Mouse (Mus musculus) neural tube, embryonic 10.5 days (tissue): ENCODE data around the gene Fam83d.

Experiments used
- DNase-seq: peaks from one replicate; pipeline ENCODE4 v3.0.0-alpha.2; 2017; ENCODE audit warnings: low spot score; ENCODE audit errors: extremely low spot score

Fam83d gene

DNA sequence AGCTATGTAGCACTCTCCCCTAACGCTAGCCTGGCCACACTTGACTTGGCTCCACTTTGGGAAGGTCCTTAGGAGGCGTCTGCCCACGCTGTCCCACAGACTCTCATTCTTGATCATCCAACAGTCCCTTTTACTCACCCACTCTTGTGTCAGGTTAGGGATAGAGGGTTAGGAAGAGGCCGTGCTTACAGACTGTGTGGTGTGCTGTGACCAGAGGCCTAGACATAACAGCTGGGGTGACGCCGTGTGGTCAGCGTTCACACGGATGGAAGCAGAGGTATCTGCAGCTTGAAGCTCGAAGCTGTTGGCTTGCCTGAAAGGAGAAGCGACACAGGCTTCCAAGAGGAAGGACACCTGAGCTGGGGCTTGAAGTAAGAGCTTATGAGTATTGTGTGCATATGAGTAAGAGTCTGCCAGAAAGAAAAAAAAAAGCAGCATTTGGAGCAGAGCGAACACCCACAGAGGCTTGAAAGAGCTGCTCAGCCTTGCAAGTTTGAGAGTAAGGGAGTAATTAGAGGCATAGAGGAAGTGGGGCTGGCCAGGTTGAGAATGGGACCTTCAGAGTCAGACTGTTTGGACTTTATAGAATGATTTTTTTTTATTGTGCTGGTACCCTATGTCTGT, 24.3 kb upstream of the Fam83d start:
- no peak for DNase-seq

DNA sequence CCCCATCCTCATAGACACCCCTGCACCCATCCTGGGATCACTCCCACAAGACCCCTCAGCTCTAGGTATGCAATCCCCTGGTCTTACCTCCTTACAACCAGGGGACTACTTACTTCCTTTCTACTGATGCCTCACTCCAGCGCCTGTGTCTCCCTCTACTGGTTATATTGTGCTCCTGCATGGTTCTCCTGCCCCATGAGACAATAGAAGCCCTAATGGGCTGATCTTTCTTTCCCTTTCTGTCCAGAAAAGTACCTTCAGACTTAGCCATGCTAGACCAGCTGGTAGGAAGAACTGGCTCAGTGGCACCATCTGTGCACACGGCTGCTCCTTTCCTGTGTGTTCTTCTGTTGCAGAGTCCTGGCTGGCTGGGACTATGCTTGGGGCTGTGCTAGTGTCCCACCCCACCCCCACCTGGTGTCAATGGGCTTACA, 22.8 kb upstream of the Fam83d start:
- DNase-seq: peak; percentile 45

DNA sequence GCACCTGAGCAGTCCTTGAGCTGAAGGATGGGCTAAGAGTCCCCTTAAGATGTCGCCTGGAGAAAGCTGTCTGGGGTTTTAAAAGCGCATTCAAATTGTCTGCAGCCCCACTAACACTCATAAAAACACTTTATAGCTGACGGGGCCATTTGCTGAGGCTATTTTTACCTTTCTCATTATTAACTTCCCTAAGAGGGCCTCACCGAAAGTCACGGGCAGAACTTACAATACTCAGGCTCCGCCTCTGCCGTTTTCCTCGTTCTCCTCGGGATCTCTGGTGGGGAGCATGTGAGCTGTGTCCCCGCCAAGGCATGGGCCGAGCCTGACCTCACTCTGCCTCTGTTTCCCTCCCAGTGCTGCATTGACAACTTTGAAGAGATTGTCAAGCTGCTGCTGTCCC, 21.7 kb upstream of the Fam83d start:
- no peak for DNase-seq

DNA sequence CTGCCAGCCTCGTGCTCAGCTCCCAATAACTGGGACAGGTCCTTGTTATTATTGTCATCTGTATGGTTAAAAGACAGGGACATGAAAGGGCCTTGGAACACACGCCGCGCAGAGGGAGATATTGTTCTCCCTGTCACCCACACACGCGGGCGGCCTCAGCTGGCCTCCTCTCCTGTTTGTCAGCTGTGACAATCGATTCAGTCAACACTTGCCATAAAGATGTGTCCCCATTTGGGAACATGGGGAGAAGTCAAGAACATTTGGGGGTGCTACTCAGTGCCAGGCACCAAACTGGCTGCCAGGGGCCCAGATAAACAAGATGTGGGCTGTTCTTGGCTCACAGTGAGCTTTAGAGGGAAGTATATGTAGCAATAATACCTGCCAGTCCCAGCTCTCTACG, 18.5 kb upstream of the Fam83d start:
- no peak for DNase-seq

DNA sequence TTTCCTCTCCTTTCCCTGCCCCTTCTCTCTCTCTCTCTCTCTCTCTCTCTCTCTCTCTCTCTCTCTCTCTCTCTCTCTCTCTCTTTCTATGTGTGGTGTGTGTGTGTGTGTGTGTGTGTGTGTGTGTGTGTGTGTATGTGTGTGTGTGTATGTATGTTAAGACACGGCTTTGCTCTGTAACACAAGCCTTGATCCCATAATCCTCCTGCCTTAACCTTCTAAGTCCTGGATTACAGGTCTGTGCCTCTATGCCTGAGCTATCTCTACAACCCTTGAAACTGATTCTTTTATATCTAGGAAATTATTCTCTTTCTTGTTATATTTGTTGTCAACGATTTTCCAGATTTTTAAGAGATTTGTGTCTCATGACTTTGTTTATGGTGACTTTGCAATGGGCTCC, 7.7 kb upstream of the Fam83d start:
- no peak for DNase-seq

DNA sequence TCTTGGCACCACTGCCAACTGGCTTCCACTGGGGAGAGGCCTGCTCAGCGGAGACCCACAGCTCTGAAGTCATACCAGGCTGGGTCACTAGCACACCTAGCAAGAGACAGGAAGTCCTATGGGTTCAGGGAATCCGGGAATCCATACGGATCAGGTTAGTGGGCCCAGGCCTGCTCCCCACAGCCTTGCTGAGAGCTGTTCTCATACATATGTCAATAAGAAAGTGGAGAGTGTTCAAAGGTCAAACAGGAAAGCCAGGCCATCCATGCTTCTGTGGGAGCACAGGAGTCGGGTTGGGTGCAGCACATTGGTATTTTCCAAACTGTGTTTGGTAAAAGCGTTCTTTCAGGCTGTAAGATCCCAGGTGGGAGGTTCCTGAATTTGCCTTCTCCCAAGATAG, 5.6 kb upstream of the Fam83d start:
- DNase-seq: no peak

DNA sequence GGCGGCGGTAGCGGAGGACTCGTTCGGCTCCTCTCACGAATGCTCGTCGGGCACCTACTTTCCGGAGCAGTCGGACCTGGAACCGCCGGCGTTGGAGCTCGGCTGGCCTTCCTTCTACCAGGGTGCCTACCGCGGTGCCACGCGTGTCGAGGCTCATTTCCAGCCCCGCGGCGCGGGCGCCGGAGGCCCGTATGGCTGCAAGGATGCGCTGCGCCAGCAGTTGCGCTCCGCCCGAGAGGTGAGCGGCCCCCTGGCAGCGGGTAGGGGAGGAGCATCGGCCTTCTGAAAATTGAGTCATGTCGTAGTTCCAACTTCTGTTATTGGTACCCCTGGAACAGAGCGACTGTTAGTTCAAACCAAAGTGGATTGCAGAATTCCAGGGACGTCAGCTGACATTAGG, 457 bp downstream of the Fam83d start:
- no peak for DNase-seq

DNA sequence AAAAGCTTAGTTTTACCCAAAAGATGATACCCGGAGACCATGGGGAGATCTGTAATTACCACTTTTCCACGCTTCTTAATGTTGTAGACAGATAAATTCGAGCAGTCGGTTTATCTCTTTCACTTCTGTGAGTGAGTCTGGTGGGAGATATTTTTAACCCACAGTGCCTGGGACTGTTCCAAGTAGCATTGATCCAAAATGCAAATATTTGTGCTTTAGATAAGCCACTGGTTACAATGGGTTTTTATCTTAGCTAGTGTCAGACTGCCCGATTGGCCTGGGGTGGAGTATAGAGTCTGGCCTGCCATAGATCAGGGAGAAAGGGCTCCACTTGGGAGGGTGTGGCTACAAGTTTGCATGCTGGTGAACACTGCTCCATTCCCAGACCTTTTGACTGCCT, 878 bp downstream of the Fam83d start:
- peak; percentile 17 for DNase-seq

DNA sequence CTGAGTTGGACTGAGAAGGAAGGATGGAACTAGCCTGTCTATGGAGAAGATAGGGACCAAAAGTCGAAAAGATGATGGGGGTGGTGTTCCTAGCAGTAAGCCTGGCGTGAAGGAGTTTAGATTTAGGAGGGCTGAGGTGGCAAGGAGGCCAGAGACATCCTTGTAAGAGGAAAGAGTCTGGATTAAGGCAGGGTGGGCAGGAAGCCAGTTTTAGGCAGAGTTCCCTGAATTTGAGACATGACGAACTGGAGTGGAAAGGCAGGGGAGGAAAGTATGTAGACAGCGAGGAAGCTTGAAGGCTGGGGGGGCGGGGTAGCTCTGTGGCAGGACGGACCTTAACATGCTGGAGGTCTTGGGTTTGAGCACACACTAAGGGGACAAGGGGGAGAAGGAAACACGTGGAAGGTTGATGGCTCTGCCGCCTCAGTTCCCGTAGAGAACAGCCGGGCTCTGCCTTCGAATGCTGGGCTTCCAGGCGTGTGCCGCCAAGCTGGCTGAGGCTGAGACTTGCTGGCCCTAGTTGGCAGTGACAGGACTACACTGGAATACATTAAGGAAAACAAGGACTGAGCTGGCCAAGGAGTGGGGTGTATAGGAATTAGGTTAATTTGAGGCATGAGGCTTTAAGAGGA, 2.3 kb downstream of the Fam83d start:
- DNase-seq: no peak

DNA sequence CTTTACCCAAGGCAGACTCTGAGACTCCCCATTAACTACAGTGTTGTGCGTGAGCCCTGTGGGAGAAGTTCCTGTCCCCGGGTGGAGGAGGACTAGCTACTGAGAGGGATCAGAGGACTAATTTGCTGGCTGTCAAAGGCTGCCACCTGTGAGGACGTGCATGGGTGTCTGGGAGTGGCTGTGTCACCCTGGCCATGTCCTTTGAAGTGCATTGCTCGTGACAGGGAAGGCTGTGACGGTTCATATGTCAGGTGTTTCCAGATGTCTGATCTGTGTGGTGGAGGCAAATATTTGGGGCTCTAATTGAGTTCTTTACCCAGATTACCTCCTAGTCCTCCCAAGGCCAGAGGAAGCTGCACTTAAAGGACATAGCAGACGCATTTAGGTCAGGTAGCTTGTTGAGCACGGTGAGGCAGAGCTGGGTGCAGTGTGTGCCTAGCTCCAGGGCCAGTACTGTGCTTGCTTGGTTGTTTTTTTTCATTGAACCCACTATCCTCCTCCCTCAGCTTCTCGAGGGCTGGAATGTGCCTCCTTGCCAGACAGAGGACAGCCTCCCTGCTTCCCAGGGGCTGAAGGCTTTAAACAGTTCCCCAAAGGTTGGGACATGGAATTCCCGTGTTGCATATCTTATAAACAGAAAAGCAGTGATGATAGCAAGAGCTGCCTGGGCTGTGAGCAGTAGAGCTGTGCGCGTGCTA, 3.3 kb downstream of the Fam83d start:
- no peak for DNase-seq

DNA sequence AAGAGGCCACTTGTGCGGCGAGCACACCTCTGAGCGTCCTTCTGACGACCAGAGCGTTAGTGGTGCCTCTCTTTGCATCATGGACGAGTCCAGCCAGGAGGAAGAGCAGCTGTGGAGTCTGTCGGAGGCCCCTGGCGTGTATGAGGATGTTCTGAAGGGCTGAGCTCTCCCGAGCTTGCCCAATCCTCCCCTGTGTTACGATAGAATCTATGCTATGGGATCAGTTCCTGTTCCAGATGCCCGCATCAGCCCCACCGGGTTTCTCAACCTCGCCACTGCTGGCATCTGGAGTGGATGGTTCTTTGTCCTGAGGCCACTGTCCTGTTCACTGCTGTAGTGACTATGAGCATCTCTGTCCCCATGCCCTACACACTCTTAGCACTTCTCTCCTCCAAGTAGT, 4.9 kb downstream of the Fam83d start:
- no peak for DNase-seq

DNA sequence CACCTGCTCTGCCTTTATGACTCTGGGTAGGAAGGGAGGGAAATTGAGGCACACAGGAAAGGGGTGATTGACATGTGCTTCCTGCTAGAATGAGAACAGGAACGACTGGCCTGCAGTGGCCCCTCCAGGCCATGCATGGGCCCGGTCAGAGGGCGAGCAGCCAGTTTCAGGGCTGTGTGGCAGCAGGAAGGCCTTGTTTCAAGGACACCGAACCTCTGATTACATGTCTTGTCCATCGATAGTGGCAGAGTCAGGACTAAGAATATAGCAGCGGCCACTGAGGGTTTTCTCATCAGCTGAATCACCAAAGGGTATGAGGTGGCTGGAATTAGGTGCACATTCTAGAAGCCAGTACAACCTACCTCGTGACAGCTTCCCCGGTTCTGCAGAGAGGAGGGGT, 7.0 kb downstream of the Fam83d start:
- DNase-seq: no peak

DNA sequence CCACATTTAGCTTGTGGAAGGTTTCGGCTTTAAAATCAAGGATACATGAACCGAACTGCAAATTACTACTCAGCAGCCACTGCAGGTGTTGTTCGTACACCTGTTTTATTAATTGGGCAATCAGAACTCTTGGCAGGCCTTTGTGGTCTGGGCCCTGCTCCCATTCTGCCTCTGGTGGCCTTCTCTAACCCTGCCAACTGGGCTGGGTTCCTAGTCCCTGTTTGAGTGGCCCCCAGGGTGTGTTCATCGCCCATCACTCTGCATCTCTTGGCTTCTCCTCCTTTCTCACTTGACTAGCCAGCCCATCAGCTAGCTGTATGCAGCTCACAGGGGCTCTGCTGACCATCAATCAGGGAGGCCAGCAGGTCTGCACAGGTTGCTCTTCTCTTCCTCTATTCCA, 8.8 kb downstream of the Fam83d start:
- no peak for DNase-seq

DNA sequence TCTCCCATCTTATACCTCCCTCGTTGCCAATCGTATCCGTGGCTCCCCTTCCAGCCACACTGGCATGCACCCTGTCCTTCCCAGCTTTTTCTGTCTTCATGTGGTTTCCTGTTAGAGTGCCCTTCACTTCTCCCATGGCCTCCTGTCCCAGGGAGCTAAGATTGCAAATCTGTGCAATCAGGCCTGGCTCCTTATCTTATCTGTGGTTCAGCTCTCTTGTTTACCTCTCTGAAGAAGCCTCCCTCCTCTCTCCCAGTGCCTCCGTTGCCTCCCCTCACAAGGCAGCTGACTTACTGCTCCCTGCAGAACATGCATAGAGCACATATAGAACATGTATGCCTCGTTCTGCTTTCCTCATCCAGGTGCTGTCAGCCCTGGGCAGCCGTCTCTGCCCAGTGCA, 9.6 kb downstream of the Fam83d start:
- no peak for DNase-seq

DNA sequence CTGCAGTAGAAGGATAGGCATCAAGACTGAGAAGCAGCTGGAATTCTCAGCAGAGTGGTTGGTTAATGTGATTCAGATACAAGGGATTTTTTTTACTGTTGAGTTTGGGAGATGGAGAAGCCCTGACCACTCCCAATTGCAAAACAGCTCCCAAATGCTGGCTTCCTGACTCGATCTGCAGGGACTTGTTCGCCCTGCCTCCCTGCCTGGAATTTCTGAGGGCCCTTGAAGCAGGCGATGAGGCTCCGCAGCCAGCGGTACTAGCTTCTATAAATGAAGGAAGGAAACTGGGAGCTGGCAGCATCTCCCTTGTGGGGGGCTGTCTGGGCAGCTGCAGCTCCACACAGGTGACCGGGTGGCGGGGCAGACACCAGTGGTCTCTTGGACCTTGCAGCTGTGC, 10.5 kb downstream of the Fam83d start:
- DNase-seq: no peak

DNA sequence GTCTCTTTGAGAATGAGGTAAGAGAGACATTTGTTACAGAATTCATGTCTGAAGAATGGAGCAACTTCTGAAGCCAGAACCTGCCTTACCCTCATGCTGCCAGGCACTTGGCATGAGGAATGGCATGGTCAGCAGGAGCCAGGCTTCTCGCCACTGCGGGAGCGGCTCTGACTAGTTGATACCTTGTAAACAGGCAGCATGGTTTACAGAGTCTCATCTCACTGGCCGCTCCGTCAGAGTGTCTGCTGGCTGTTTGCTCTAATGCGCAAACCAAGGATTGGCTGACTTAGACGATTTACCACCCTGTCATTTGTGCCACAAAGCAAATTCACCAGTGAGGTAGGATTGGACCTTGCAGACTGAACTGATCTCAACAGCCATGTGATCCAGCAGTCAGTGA, 13.2 kb downstream of the Fam83d start:
- no peak for DNase-seq

DNA sequence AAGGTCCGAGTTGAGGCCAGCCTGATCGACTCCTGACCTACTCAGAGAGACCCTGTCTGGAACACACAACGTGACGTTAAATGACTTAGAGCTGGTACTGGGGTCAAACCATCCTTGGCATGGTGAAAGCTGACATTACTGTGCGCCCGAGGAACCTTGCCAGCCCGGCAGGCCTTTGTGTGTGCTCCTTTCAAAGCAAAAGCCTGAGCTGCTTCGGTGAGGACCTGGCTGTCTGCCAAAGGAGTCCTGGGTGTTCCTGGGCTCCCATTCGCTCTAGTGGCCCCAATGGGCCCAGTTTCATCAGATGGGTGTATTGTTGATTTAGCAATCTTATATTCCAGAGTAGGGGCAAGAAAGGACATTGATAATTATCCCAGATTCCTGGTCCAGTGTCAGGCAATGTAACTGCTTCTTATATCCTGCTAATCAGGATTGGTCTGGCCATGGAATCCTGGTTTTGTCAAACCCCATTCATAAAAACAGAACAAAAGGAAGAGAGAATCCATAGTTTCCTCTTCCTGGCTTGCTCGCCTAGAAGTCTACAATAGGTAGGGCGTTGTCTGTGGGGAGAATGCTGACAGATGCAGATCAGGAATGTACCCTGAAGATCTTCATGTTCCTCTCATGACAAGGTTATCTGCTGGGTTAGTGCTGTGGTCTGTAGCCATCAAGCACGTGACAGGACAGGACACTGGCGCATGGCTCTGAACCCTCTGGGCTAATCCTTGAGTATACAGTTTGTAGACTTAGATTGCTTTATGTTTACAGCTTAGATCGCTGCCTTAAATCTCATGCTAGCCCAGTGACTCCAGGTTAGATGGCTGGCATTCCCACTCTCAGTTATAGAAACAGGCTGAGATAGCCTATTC, 19.3 kb downstream of the Fam83d start:
- no peak for DNase-seq

DNA sequence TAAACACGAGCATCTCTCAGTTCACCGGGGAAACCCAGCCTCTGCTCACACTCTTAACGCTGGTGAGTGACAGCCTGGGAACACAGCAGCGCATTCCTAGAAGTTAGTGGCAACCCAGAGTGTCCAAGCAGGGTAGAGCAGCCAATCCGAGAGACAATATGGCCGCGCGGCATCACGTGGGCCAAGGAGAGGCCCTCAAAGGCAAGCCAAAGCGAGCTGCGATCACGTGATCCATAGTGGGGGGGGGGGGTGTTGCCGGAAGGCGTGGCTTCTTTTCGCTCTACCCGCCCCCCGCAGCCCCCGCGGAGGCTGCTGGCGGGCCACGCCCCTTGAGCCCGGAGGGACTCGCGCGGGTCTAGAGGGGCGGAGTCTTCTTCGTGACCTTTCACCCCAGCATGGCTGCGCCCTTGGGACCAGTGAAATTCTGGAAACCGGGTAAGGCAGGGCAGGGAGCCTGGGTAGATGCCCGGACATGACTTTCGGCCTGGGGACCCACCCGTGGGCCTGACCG, 26.7 kb downstream of the Fam83d start, which contains the start of gene Dhx35:
Dhx35 (plus strand) TSS at position 314 of the 511 bp plus-strand sequence.
- DNase-seq: peak; percentile 98

DNA sequence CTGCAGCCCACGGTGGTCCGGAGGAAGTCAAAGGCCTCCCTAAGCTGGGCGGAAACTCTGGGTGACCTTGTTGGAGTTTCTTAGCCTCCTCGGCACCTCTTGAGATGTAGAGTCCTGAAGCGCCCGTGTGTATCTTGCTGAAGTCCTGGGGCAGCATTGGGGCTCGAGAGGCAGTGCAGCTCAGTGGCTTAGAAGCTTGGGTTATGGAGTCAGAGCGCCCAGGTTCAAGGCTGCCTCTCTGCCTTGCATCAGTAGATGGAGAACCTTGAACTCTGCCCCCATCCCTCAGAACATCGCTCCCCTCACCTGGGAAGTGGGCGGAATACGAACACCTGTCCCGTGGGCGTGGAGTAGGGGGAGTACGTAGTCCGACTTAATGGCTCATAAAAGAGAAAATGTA, 27.1 kb downstream of the Fam83d start:
- no peak for DNase-seq

DNA sequence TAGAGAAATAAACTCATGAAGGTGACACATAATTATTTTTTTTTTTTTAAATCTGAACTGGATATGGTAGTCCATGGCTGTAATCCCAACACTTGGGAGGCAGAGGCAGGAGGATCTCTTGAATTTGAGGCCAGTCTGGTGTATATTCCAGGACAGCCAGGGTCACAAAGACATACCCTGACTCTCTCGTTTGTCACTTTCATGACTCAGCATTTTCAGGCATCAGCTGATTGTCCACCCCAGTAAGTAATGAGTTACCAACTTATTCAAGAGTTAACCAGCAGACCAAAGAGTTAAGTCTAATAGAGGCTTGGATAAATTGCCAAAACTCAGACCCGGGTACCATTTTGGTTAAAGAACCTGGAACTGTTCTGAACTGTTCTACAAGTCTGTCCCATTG, 28.0 kb downstream of the Fam83d start:
- DNase-seq: no peak

DNA sequence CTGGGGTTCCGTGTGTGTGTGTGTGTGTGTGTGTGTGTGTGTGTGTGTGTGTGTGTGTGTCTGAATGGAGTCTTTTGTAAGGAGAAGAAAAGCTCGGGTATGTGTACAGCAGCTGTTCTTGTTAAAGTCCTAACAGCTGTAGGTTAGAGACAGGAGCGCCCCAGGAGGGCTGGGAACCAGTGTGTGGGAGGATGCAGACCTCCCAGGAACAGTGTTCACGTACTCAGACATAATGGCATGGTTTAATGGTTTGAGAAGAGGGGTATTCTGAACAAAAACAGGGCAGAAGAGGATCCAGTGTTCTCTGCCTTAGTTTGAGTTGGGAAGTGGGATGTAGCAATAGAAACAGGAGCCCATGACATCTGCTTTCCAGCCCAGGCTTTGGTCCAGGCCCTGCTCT, 31.4 kb downstream of the Fam83d start:
- no peak for DNase-seq

DNA sequence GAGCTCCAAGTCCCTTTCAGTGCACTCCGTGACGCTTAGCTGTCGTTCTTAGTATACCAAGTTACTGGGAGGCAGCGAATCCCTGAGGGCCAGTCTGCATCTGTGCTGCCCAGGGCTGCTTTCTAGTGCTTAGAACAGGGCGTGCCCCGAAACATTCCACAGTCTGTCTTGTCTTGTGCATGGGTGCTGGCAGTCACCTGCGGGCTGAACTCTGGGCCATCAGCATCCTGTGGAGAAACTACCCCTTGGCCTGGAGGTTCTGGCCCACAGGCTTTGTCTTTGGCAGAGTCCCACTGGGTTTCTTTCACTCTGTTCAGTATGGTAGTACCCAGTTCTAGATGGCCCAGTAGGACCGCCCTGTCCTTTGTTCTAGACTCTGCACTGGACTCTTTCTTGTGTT, 32.9 kb downstream of the Fam83d start:
- DNase-seq: no peak
